Mouse (Mus musculus) colon, adult 2 months (tissue): ENCODE results near the gene C1d. TPM values are rescaled to one million over a fixed set of nuclear protein-coding genes. Genes with fewer than 3 reads are reported as not detected.

ENCODE experiments used
- polyA plus RNA-seq: library from polyadenylated mRNA; depleted of rRNA; stranded (reverse); fragments of >200 nt; gene quantifications from 2 replicates; pipeline ENCODE4 v1.2.3, GENCODE M21; 2012; rRNA removed

C1d gene
- polyA plus RNA-seq = 11.6 and 14.3 TPM in 2 replicates

DNA sequence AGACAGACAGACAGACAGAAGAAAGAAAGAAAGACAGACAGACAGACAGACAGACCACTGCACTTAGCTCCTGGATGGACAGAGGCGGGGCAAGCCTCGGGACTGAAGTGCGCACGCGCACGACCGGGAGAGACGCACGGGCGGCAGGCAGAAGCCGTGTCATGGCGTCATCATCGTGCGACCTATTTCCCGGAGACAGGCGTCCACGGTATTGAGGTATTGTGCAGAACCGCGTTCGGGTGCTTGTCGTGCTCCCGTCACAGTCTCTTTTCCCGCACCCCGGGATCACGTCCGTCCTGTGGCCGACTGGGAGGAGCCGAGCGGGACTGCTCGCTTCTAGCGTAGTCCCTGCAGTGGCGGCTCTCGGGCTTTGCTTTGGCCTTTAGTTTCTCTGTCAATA, at the start of gene C1d:
C1d (plus strand) TSS at position 137 of the 400 bp plus-strand sequence.

GRCm38 (mm10) chr11:17211258-17212140, 45.9 kb upstream of the C1d start, which contains the start of gene Pno1:
Gene Pno1, minus strand, starts transcription at chr11:17211568.

Other genes starting within 250 kb of the C1d start
- gene Cnrip1, start 206.0 kb upstream of the C1d start, polyA plus RNA-seq = 6.5 and 6.8 TPM in 2 replicates
- 0.42 and 0.53 TPM in 2 replicates for gene Plek, start 205.2 kb upstream of the C1d start, polyA plus RNA-seq
- 37.1 and 45.0 TPM in 2 replicates for gene Ppp3r1, start 98.3 kb upstream of the C1d start, polyA plus RNA-seq
- 4.0 and 4.8 TPM in 2 replicates for gene Wdr92, start 75.5 kb upstream of the C1d start, polyA plus RNA-seq
- gene Pno1, start 46.0 kb upstream of the C1d start, polyA plus RNA-seq = 2.0 and 2.6 TPM in 2 replicates